Mouse (Mus musculus): ENCODE results near the gene Zc3h6. TPM values are rescaled to one million over a fixed set of nuclear protein-coding genes. Genes with fewer than 3 reads are reported as not detected.
"Not testable (repeated sequence)": the region's sequence is repeated elsewhere in the genome, so short reads cannot be mapped to it uniquely, and the experiment has no call there.

Zc3h6 gene
- polyA plus RNA-seq, 1 experiment from 2014 or later, result 2.7 TPM

DNA sequence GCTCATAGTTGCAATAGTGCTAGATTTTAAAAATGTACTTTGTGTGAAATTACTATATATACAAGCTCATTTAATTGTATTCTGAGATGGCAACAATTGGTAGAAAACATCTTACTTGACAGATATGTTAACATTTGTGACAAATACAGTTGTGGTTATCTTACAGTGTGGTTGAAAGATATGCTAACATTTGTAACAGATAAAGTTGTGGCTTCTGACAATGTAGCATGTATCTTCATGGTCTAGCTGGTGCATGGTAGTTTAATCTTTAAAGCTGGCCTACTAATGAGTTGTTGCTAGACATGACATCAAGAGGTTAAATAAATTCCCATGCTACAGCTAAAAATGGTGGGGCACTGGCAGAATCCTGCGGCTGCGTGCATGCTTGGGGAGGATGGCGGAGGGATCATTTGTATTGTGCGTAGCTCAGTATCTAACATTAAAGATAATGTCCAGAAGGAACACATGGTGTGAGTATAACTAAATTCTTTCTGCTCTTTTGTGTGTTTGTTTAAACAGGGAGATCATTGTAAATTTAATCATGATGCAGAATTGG lies 39.1 kb downstream of the Zc3h6 start:
- no peak overlapping the region for H3K4me3 ChIP-seq (ENCODE audit: low read depth, low read length)
- no peak overlapping the region for H3K4me2 ChIP-seq
- H3K9ac ChIP-seq (ENCODE audit: low read length), result no peak overlapping the region
- no peak for ATAC-seq (ENCODE audit: low FRiP score)
- no peaks in the 10 kb centered on the region for H3K27me3 ChIP-seq (ENCODE audit: control insufficient read depth, insufficient read depth, low read length)
- no peak overlapping the region for H3K27ac ChIP-seq (ENCODE audit: low read depth, low read length)
- no peaks in the 10 kb centered on the region for H3K36me3 ChIP-seq (ENCODE audit: control insufficient read depth, insufficient read depth, low read length)
- DNase-seq (ENCODE audit: low spot score, missing footprints), result no peak
- 79% methylated on average over 4 of the region's 4 CpGs for WGBS
- no peaks in the 10 kb centered on the region for H3K4me1 ChIP-seq (ENCODE audit: control insufficient read depth, insufficient read depth, low read length)
- no peaks in the 10 kb centered on the region for H3K9me3 ChIP-seq (ENCODE audit: control insufficient read depth, low read length)

DNA sequence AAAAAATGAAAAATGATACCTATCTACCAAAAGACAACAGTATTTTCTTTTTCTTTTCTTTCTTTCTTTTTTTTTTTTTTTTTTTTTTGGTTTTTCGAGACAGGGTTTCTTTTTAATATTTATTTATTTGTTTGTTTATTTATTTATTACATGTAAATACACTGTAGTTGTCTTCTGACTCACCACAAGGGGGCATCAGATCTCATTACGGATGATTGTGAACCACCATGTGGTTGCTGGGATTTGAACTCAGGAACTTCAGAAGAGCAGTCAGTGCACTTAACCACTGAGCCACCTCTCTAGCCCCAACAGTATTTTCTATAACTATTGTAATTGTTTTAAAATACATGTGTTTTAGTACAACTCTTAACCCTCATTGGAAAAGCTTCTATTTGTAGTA lies 41.7 kb downstream of the Zc3h6 start:
- not testable (repeated sequence) for H3K4me2 ChIP-seq; H3K36me3 ChIP-seq (ENCODE audit: control insufficient read depth, insufficient read depth, low read length); H3K9ac ChIP-seq (ENCODE audit: low read length); H3K4me1 ChIP-seq (ENCODE audit: control insufficient read depth, insufficient read depth, low read length); ATAC-seq (ENCODE audit: low FRiP score); H3K27ac ChIP-seq (ENCODE audit: low read depth, low read length); H3K9me3 ChIP-seq (ENCODE audit: control insufficient read depth, low read length); H3K27me3 ChIP-seq (ENCODE audit: control insufficient read depth, insufficient read depth, low read length); H3K4me3 ChIP-seq (ENCODE audit: low read depth, low read length); DNase-seq (ENCODE audit: low spot score, missing footprints)
- 84% methylated on average over 2 of the region's 2 CpGs for WGBS

DNA sequence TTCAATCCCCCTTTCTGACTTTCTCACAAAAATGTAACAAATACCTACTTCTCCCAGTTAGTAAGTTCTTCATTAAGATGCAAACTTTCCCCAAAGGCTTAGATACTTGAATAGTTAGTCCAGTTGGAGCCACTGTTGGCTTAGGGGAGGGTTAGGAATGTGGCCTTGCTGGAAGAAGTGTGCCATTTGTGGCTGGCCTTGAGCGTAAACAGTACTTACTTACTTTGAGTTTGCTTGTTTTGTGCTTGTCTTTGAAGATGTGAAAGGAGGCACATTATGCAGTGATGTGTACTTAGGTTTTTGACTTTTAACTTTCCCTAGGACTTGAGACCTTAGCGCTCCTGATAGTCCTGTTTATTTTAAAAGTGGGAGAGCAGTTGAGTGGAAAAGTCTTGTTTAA lies 52.9 kb downstream of the Zc3h6 start:
- no peak for DNase-seq (ENCODE audit: low spot score, missing footprints)
- no peak overlapping the region for H3K9ac ChIP-seq (ENCODE audit: low read length)
- H3K36me3 ChIP-seq (ENCODE audit: control insufficient read depth, insufficient read depth, low read length), result no peaks in the 10 kb centered on the region
- no peaks in the 10 kb centered on the region for H3K4me1 ChIP-seq (ENCODE audit: control insufficient read depth, insufficient read depth, low read length)
- H3K9me3 ChIP-seq (ENCODE audit: control insufficient read depth, low read length), result no peaks in the 10 kb centered on the region
- no peaks in the 10 kb centered on the region for H3K27me3 ChIP-seq (ENCODE audit: control insufficient read depth, insufficient read depth, low read length)
- no peak for ATAC-seq (ENCODE audit: low FRiP score)
- H3K27ac ChIP-seq (ENCODE audit: low read depth, low read length), result no peak overlapping the region
- 78% methylated on average over 2 of the region's 2 CpGs for whole genome bisulfite sequencing
- no peak overlapping the region for H3K4me3 ChIP-seq (ENCODE audit: low read depth, low read length)
- H3K4me2 ChIP-seq, result no peak overlapping the region

DNA sequence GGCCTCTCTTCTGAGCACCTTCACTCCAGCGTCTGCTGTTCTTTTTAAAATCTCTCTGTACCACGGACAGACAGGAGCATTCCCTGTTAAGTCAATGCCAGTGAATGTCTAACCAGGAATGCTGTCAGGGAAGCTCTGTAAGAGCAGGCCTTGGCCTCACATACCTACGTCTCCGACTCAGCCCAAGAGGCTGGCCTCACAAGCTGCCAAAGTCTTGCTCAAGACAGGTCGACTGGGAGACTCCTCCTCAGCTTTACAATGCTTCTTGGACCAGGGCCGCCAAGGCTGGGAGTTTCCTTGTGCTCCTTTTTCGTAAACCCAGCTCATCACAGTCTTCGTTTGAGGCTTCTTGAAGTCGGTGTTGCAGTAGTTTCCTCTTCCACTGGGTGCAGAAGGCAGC lies 57.6 kb downstream of the Zc3h6 start:
- Histone ChIP-seq H3K9me3 (ENCODE audit: control insufficient read depth, low read length) (no peaks in the 10 kb centered on the region), H3K27me3 (ENCODE audit: control insufficient read depth, insufficient read depth, low read length) (no peaks in the 10 kb centered on the region), H3K4me3 (ENCODE audit: low read depth, low read length) (no peak overlapping the region), H3K9ac (ENCODE audit: low read length) (no peak overlapping the region), H3K27ac (ENCODE audit: low read depth, low read length) (no peak overlapping the region), H3K4me1 (ENCODE audit: control insufficient read depth, insufficient read depth, low read length) (no peaks in the 10 kb centered on the region), H3K4me2 (no peak overlapping the region), H3K36me3 (ENCODE audit: control insufficient read depth, insufficient read depth, low read length) (no peaks in the 10 kb centered on the region)
- WGBS, result 79% methylated on average over 9 of the region's 9 CpGs
- ATAC-seq (ENCODE audit: low FRiP score), result no peak
- no peak for DNase-seq (ENCODE audit: low spot score, missing footprints)

DNA sequence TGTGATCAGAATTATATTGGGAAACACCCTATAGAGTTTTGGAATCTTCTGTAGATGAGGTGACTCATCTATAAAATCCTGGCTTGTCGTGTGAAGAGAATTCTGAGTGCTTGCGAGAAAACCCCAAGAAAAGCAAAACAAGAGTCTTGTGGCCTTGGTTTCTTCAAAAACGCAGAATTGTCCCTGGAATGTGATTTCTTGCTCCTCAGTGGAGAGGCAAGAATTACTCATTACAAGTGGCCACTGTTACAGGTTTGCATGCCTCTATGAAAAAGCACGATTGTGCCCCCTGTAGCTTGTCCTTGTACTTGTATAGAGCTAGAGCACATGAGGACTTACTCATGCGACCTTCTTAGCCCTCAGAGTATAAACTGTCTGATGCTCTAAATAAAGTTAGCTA lies 68.2 kb downstream of the Zc3h6 start:
- Histone ChIP-seq H3K4me2 (no peak overlapping the region), H3K9ac (ENCODE audit: low read length) (no peak overlapping the region), H3K9me3 (ENCODE audit: control insufficient read depth, low read length) (no peaks in the 10 kb centered on the region), H3K4me3 (ENCODE audit: low read depth, low read length) (no peak overlapping the region), H3K27me3 (ENCODE audit: control insufficient read depth, insufficient read depth, low read length) (peaks cover 17% of the 10 kb centered on the region), H3K4me1 (ENCODE audit: control insufficient read depth, insufficient read depth, low read length) (peaks cover 8% of the 10 kb centered on the region; the same call in 1 of the 2 replicates), H3K36me3 (ENCODE audit: control insufficient read depth, insufficient read depth, low read length) (no peaks in the 10 kb centered on the region), H3K27ac (ENCODE audit: low read depth, low read length) (no peak overlapping the region)
- WGBS, result 87% methylated on average over 5 of the region's 5 CpGs
- DNase-seq (ENCODE audit: low spot score, missing footprints), result no peak
- no peak for ATAC-seq (ENCODE audit: low FRiP score)

DNA sequence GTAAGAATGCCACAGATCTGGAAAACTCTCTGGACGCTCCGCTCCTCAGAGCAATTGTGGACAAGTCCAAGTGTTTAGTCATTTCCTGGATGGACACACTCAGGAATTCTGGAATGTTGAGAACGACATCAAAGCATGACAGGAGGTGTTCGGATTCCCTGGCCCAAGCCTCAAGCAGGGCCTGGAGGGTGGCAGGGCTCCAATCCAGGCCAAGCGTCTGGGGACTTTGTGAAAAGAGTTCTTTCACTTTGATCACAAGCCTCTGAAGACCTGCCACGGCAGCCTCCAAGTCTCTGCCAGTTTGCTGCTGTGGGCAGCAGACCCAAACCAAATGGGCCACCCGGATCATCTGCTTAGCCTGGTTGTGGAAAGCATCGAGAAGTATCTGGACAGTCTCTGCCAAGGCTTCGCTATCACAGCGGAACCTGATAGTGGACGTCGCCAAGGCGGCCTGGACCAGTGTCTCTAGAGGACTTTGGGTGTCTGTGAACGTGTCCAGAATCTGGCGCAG lies 71.3 kb downstream of the Zc3h6 start:
- H3K4me2 ChIP-seq, result peak overlapping the region; percentile 86
- 0 out of 2 replicates have a peak, but pooled peaks have one; percentile 4 for ATAC-seq (ENCODE audit: low FRiP score)
- 37% methylated on average over 15 of the region's 15 CpGs for WGBS
- no peak for DNase-seq (ENCODE audit: low spot score, missing footprints)
- H3K4me1 ChIP-seq (ENCODE audit: control insufficient read depth, insufficient read depth, low read length), result peaks cover 8% of the 10 kb centered on the region; the same call in 1 of the 2 replicates
- H3K9me3 ChIP-seq (ENCODE audit: control insufficient read depth, low read length), result no peaks in the 10 kb centered on the region
- peaks cover 17% of the 10 kb centered on the region for H3K27me3 ChIP-seq (ENCODE audit: control insufficient read depth, insufficient read depth, low read length)
- peak overlapping the region; percentile 64 for H3K9ac ChIP-seq (ENCODE audit: low read length)
- peak overlapping the region; percentile 42 for H3K4me3 ChIP-seq (ENCODE audit: low read depth, low read length)
- H3K27ac ChIP-seq (ENCODE audit: low read depth, low read length), result no peak overlapping the region
- H3K36me3 ChIP-seq (ENCODE audit: control insufficient read depth, insufficient read depth, low read length), result no peaks in the 10 kb centered on the region

DNA sequence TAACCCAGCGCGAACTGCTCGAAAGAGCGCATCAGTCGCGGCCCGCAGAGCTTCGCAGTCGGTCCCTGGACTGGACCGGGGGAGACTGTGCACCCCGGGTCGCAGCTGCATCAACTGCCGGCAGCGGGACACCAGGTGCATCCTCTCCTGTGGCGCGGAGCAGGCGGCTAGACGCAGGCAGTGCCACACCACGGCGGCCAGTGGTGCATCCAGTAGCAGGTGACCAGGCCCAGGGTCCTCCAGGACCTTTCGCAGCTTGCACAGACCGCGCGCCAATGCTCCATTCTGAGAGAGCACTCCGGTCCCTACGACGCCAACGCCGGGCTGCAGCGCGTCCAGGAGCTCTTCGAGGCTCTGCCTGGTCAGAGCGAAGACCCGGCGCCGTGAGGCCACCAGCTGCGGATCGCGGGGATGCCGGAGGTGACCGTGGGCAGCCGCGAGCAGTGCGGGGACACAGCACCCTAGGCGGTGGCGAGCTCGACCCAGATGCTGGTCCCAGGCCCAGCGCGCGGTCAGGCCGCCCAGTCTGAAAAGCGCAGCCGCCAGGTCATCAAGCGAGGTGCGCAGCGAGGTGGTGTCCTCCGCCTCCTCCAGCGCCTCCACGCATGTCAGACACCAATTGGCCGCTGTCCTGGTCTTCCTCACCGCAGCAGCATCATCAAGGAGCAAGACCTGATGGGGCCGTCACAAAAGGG lies 71.9 kb downstream of the Zc3h6 start:
- H3K9ac ChIP-seq (ENCODE audit: low read length), result peak overlapping the region; percentile 64
- ATAC-seq (ENCODE audit: low FRiP score) (peak; percentile 84), DNase-seq (ENCODE audit: low spot score, missing footprints) (peak; percentile 92)
- H3K36me3 ChIP-seq (ENCODE audit: control insufficient read depth, insufficient read depth, low read length), result no peaks in the 10 kb centered on the region
- 2% methylated on average over 62 of the region's 62 CpGs for WGBS
- H3K27ac ChIP-seq (ENCODE audit: low read depth, low read length), result no peak overlapping the region
- H3K4me3 ChIP-seq (ENCODE audit: low read depth, low read length), result peak overlapping the region; percentile 42
- peaks cover 8% of the 10 kb centered on the region; the same call in 1 of the 2 replicates for H3K4me1 ChIP-seq (ENCODE audit: control insufficient read depth, insufficient read depth, low read length)
- peaks cover 17% of the 10 kb centered on the region for H3K27me3 ChIP-seq (ENCODE audit: control insufficient read depth, insufficient read depth, low read length)
- peak overlapping the region; percentile 86 for H3K4me2 ChIP-seq
- no peaks in the 10 kb centered on the region for H3K9me3 ChIP-seq (ENCODE audit: control insufficient read depth, low read length)

DNA sequence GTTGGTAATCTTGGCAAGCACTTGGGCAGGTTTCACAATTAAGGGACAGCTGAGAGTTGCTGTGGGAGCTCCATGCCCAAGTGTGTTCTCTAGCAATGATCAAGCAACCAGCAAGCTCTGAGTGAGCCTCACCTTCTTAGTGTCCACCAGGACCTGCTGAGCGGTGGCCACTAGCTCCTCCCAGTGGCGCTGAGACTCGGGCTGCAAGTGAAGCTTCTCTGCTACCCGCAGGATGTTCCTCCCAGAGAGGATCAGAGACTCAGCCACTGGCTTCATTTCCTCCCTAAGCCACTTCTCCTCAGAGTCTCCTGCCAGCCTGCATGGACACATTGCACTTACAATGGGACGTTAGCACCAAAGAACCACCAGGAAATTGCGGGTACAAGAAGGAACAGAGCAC lies 73.4 kb downstream of the Zc3h6 start:
- H3K27ac ChIP-seq (ENCODE audit: low read depth, low read length), result no peak overlapping the region
- H3K27me3 ChIP-seq (ENCODE audit: control insufficient read depth, insufficient read depth, low read length), result peaks cover 17% of the 10 kb centered on the region
- no peak overlapping the region for H3K9ac ChIP-seq (ENCODE audit: low read length)
- no peaks in the 10 kb centered on the region for H3K9me3 ChIP-seq (ENCODE audit: control insufficient read depth, low read length)
- peaks cover 8% of the 10 kb centered on the region; the same call in 1 of the 2 replicates for H3K4me1 ChIP-seq (ENCODE audit: control insufficient read depth, insufficient read depth, low read length)
- WGBS, result 43% methylated on average over 6 of the region's 6 CpGs
- no peak overlapping the region for H3K4me2 ChIP-seq
- no peak overlapping the region for H3K4me3 ChIP-seq (ENCODE audit: low read depth, low read length)
- DNase-seq (ENCODE audit: low spot score, missing footprints), result no peak
- H3K36me3 ChIP-seq (ENCODE audit: control insufficient read depth, insufficient read depth, low read length), result no peaks in the 10 kb centered on the region
- no peak for ATAC-seq (ENCODE audit: low FRiP score)

DNA sequence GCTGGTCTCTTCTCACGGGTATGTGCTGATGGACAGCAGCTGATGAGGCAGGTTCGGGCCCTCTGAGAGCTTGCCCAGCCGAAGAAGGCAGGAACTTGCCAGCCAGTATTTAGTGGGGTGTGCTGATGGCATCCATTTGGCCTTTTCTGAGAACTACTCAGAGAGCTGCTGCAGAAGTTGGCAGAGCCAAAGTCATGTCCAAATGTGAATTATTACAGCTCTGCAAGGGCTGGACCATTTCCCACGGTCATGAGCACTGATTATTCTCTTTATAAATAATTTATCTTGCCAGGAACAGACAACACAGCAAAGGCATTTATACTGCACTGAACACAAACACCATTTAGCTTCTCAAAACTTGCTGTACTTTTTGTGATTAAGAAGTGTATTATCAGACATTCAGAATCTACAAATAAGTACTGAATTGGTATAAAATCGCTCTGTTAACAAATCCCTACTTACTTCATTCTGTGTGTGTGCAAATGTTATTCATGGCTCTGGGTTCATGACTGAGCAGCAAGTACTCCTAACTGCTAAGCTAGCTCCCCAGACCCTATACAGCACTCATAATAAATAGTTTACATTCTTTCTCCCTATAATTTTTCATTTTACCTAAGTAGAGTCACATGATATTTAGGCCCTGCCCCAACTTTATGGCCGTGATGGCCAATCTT lies 79.1 kb downstream of the Zc3h6 start:
- Histone ChIP-seq H3K36me3 (ENCODE audit: control insufficient read depth, insufficient read depth, low read length) (no peaks in the 10 kb centered on the region), H3K4me2 (no peak overlapping the region), H3K4me1 (ENCODE audit: control insufficient read depth, insufficient read depth, low read length) (no peaks in the 10 kb centered on the region), H3K9me3 (ENCODE audit: control insufficient read depth, low read length) (no peaks in the 10 kb centered on the region), H3K27me3 (ENCODE audit: control insufficient read depth, insufficient read depth, low read length) (no peaks in the 10 kb centered on the region), H3K9ac (ENCODE audit: low read length) (no peak overlapping the region), H3K4me3 (ENCODE audit: low read depth, low read length) (no peak overlapping the region), H3K27ac (ENCODE audit: low read depth, low read length) (no peak overlapping the region)
- 77% methylated on average over 6 of the region's 6 CpGs for WGBS
- no peak for ATAC-seq (ENCODE audit: low FRiP score)
- DNase-seq (ENCODE audit: low spot score, missing footprints), result no peak

Measured in midbrain, embryonic 11.5 days (tissue).